Mouse (Mus musculus): ENCODE results near the gene Sh3bp5. TPM values are rescaled to one million over a fixed set of nuclear protein-coding genes. Genes with fewer than 3 reads are reported as not detected.

Sh3bp5 gene
- total RNA-seq, 2 experiments from 2014 or later = 55.1 to 58.5 TPM

DNA sequence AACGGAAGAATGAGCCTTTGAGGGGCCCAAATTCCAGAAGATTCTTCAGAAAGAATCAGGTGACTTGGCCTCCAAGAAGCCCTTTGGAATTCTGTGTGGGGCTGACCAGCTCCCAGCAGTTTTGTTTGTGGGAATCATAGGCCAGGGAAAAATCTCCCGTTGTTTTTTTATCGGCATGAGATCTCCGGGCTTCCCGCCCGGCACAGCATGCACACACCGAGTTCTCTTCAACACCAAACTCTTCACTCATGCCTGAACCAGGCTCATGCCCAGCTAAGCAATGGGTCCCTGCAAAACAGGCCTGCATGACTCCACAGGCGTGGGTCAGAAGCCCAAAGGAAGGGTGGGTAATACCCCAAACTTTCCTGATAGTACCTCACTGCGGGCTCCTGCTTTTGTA lies 32.3 kb downstream of the Sh3bp5 start:
- no peak for DNase-seq
- H3K4me3 ChIP-seq = no peak overlapping the region
- TF ChIP-seq CTCF (IDR thresholded peaks at IDR 0.05) = no peak
- intact Hi-C loops (cut with DNase I) = no loop called here
- H3K27ac ChIP-seq = peak overlapping the region; percentile 83

GRCm38 (mm10) chr14:31402693-31403092 lies 33.2 kb downstream of the Sh3bp5 start:
- intact Hi-C loops (cut with DNase I) = no loop called here
- no peak overlapping the region for H3K4me3 ChIP-seq
- TF ChIP-seq CTCF (IDR thresholded peaks at IDR 0.05) = no peak
- H3K27ac ChIP-seq = peak overlapping the region; percentile 24
- DNase-seq = no peak

DNA sequence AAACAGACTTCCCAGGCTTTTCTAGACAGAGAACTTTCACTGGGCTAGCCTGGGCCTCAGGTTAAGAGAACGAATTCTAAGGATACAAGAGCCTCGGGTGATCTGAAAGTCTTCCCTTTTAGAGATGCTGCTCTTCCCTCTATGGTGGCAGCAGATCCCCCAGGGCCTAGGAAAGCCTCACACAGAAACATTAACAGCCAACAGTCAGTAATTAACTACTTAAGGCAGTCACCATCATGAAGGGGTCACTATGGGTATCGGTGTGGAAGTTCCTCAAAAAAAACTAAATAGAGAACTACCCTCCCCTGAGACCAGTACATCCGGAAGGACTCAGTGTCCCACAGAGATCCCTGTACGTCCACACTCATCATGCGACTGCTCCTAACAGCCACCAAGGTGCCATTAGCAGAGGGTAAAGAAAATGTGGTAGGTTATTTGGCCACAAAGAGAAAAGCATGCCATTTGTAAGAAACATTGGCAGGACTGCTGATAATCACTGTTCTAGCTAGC lies 33.9 kb downstream of the Sh3bp5 start:
- no peak for TF ChIP-seq CTCF (IDR thresholded peaks at IDR 0.05)
- intact Hi-C loops (cut with DNase I) = no loop called here
- DNase-seq = no peak
- peak overlapping the region; percentile 24; the same call in 1 of the 2 replicates for H3K27ac ChIP-seq
- H3K4me3 ChIP-seq = no peak overlapping the region

DNA sequence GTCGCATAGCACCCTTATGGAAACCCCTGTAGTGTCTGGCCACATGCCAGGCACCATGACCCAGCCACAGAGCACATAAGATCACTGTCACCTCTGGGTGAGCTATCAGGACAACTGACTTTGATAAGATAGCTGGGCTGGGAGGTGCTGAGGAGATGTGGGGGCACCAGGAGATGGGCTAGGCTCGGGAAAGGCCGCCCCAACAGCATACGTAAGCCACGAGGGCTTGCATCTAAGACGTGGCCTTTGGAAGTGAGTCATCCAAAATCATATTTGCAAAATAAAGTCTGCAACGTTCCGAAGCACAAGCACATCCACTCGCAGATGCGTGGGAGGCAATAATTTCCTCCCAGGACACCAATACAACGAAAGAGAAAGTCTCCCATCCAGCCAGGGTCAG lies 35.0 kb downstream of the Sh3bp5 start:
- Histone ChIP-seq H3K4me3 (no peak overlapping the region), H3K27ac (peak overlapping the region; percentile 72)
- intact Hi-C loops (cut with DNase I) = no loop called here
- DNase-seq = no peak
- no peak for TF ChIP-seq CTCF (IDR thresholded peaks at IDR 0.05)

GRCm38 (mm10) chr14:31400246-31400645 lies 35.6 kb downstream of the Sh3bp5 start:
- intact Hi-C loops (cut with DNase I) = no loop called here
- TF ChIP-seq CTCF (IDR thresholded peaks at IDR 0.05) = no peak
- no peak for DNase-seq
- Histone ChIP-seq H3K4me3 (no peak overlapping the region), H3K27ac (peak overlapping the region; percentile 72)

DNA sequence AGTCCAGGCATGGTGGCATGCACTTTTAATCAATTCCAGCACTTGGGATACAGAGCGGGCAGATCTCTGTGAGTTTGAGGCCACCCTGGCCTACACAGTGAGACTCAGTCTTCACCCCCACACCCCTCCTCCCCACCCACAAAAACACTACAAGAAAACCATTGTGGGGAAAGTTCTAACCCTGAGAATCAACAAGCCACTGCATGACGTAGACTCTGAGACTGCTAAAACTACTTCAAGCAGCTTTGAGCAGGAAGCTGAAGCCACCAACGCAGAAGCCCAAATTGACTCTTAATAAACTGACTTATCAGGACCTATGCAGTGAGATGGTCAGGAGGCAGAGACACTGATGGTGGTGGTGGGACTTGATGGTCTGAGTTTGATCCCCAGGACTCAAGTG lies 36.6 kb downstream of the Sh3bp5 start:
- Histone ChIP-seq H3K27ac (peak overlapping the region; percentile 38; the same call in 1 of the 2 replicates), H3K4me3 (no peak overlapping the region)
- intact Hi-C loops (cut with DNase I) = no loop called here
- no peak for DNase-seq
- no peak for TF ChIP-seq CTCF (IDR thresholded peaks at IDR 0.05)

DNA sequence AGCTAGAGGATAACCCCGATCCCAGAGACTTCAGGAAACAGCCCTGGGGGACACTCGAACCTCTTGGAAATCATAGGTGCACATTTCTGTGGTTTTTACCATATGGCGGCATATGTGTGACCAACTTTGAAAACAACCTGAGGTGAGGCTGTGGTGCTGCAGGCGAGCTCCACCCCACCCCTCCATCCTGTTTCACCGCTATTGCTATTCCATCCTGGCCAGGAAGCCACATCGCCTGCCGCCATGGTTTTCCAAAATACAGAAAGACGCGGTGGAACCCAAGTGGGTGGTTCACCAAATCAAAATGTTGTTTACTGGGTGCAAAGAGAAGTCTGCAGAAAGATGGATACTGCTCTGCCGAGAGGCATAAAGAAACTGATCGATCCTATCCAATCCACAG lies 37.1 kb downstream of the Sh3bp5 start:
- H3K4me3 ChIP-seq = no peak overlapping the region
- peak overlapping the region; percentile 70 for H3K27ac ChIP-seq
- DNase-seq = no peak
- intact Hi-C loops (cut with DNase I) = no loop called here
- TF ChIP-seq CTCF (IDR thresholded peaks at IDR 0.05) = no peak

GRCm38 (mm10) chr14:31397791-31398595 lies 37.9 kb downstream of the Sh3bp5 start:
- TF ChIP-seq CTCF (IDR thresholded peaks at IDR 0.05) = no peak
- peak; percentile 52 for DNase-seq
- Histone ChIP-seq H3K4me3 (no peak overlapping the region; the same call in 1 of the 2 replicates), H3K27ac (peak overlapping the region; percentile 70)
- intact Hi-C loops (cut with DNase I) = no loop called here

GRCm38 (mm10) chr14:31397353-31397752 lies 38.5 kb downstream of the Sh3bp5 start:
- no peak for DNase-seq
- H3K4me3 ChIP-seq = no peak overlapping the region; the same call in 1 of the 2 replicates
- intact Hi-C loops (cut with DNase I) = no loop called here
- H3K27ac ChIP-seq = peak overlapping the region; percentile 70
- no peak for TF ChIP-seq CTCF (IDR thresholded peaks at IDR 0.05)

GRCm38 (mm10) chr14:31396428-31396827 lies 39.5 kb downstream of the Sh3bp5 start:
- DNase-seq = no peak
- no peak for TF ChIP-seq CTCF (IDR thresholded peaks at IDR 0.05)
- no peak overlapping the region for H3K4me3 ChIP-seq
- intact Hi-C loops (cut with DNase I) = no loop called here
- no peak overlapping the region for H3K27ac ChIP-seq

DNA sequence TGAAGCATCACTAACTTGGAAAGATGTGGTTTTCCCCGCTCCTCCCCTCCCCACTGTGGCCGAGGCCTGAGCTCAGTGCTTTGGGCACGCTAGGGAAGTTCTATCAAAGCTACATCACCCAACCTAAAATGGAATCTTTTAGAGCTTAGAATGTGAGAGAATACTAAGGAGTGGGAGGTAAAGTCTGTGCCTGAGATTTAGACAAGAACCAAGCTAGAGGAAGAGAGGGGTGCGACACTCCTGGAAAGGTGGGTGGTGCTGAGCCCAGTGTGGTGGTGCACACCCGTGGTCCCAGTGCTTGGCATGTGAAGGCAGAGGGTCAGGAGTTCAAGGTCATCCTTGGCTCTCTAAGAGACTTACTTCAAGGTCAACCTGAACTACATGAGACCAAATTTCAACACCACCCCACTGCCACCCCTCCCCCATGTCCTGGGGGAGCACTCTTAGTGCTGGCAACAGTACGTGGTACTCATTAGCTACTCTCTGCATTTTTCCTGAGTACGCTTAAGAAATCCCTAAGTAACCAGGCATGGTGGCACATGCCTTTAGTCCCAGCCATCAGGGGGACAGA lies 40.2 kb downstream of the Sh3bp5 start:
- TF ChIP-seq CTCF (IDR thresholded peaks at IDR 0.05) = no peak
- no peak for DNase-seq
- peak overlapping the region; percentile 13; the same call in 1 of the 2 replicates for H3K27ac ChIP-seq
- no peak overlapping the region for H3K4me3 ChIP-seq
- intact Hi-C loops (cut with DNase I) = no loop called here

DNA sequence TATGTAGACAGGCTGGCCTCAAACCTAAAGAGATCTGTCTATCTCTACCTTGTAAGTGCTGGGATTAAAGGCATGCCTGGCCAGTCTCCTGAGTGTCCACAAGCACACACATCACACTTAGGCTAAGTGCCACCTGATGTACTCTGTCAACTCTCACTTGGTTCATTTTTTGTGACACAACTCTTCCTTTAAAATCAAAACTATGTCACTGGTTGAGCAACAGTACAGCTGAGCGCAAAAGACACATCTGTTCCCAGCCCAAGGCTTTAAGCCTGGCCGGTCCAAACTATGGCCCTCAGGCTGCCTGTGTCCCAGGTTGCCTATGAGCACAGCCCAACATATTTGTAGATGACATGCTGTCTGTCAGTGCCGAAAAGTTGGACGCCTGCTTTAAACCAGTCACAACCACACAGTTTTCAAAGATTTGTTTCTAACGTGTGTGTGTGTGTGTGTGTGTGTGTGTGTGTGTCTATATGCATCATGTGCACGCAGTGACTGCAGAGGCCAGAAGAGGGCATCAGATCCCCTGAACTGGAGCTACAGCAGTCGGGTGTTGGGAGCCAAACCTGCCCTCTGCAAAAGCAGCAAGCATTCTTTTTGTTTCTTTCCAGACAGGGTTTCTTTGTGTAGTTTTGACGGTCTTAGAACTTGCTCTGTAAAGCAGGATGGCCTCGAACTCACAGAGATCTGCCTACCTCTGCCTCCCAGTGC lies 40.9 kb downstream of the Sh3bp5 start:
- DNase-seq = peak; percentile 12

More for the DNA sequence above, 40.9 kb downstream of the Sh3bp5 start:
- intact Hi-C loops (cut with DNase I) = no loop called here
- H3K27ac ChIP-seq = peak overlapping the region; percentile 20; the same call in 1 of the 2 replicates
- no peak overlapping the region for H3K4me3 ChIP-seq
- TF ChIP-seq CTCF (IDR thresholded peaks at IDR 0.05) = peak; percentile 11; the same call in 1 of the 2 replicates
